Mouse (Mus musculus): Measurements from ENCODE around the gene Tprg. TPM values are rescaled to one million over a fixed set of nuclear protein-coding genes. Genes with fewer than 3 reads are reported as not detected.

Gene Tprg
- total and polyA plus RNA-seq, 3 experiments = 0.22 TPM; not detected in 2

DNA sequence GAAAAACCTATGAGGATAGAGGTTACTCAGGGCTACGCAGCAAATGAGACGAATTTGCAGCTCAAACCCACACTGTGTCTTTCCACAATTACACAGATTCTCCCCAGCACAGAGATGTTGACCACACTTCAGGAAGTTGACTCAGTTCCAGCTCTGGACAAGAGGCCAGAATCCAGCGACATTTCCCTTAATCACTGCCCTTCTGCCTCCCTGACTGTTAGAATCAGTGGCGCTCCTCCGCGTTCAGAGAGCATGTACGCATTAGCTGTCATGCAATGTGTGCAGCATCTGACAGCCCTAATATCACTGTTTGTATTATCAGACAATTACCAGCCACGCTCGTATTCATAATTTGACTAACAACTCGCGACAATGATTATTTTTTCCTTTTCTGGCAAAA lies 31.4 kb upstream of the Tprg start:
- ATAC-seq (ENCODE audit: extremely low read depth, insufficient number of reproducible peaks, low FRiP score, poor library complexity, severe bottlenecking) = no peak
- H3K27me3 ChIP-seq (ENCODE audit: insufficient read depth, low read length) = no peaks in the 10 kb centered on the region
- H3K9me3 ChIP-seq (replicated peaks) = peaks cover 31% of the 10 kb centered on the region
- no peaks in the 10 kb centered on the region for H3K4me1 ChIP-seq (ENCODE audit: insufficient read depth, low read depth, low read length)
- H3K4me3 ChIP-seq (ENCODE audit: low read depth, low read length) = no peak overlapping the region
- TF ChIP-seq GATA1 (IDR thresholded peaks at IDR 0.05; ENCODE audit: borderline replicate concordance, low read length) = no peak
- no peak for TF ChIP-seq TAL1 (conservative IDR thresholded peaks at IDR 0.05; ENCODE audit: low read depth, low read length)
- no peak for TF ChIP-seq POLR2AphosphoS5 (IDR thresholded peaks at IDR 0.05; ENCODE audit: insufficient replicate concordance, low read depth, low read length)
- no peak for TF ChIP-seq GATA2 (IDR thresholded peaks at IDR 0.05; ENCODE audit: borderline replicate concordance, low read depth, low read length)
- TF ChIP-seq CTCF (IDR thresholded peaks at IDR 0.05; ENCODE audit: low read depth, low read length) = no peak
- no peak for DNase-seq (ENCODE audit: low spot score)
- no peaks in the 10 kb centered on the region for H3K36me3 ChIP-seq (replicated peaks)

GRCm38 (mm10) chr16:25255603-25256260 lies 30.9 kb upstream of the Tprg start:
- TF ChIP-seq TAL1 (conservative IDR thresholded peaks at IDR 0.05; ENCODE audit: low read depth, low read length) = no peak
- no peak for TF ChIP-seq POLR2AphosphoS5 (IDR thresholded peaks at IDR 0.05; ENCODE audit: insufficient replicate concordance, low read depth, low read length)
- TF ChIP-seq GATA1 (IDR thresholded peaks at IDR 0.05; ENCODE audit: borderline replicate concordance, low read length) = no peak
- no peak for TF ChIP-seq GATA2 (IDR thresholded peaks at IDR 0.05; ENCODE audit: borderline replicate concordance, low read depth, low read length)
- no peak for TF ChIP-seq CTCF (IDR thresholded peaks at IDR 0.05; ENCODE audit: low read depth, low read length)
- H3K4me1 ChIP-seq (ENCODE audit: insufficient read depth, low read depth, low read length) = no peaks in the 10 kb centered on the region
- no peaks in the 10 kb centered on the region for H3K27me3 ChIP-seq (ENCODE audit: insufficient read depth, low read length)
- DNase-seq (ENCODE audit: low spot score) (no peak), ATAC-seq (ENCODE audit: extremely low read depth, insufficient number of reproducible peaks, low FRiP score, poor library complexity, severe bottlenecking) (no peak)
- H3K4me3 ChIP-seq (ENCODE audit: low read depth, low read length) = no peak overlapping the region
- no peaks in the 10 kb centered on the region for H3K36me3 ChIP-seq (replicated peaks)
- H3K9me3 ChIP-seq (replicated peaks) = peaks cover 29% of the 10 kb centered on the region

- ATAC-seq (ENCODE audit: extremely low read depth, insufficient number of reproducible peaks, low FRiP score, poor library complexity, severe bottlenecking) (no peak), DNase-seq (ENCODE audit: low spot score) (no peak)
- no peaks in the 10 kb centered on the region for H3K4me1 ChIP-seq (ENCODE audit: insufficient read depth, low read depth, low read length)
- H3K36me3 ChIP-seq (replicated peaks) = no peaks in the 10 kb centered on the region
- TF ChIP-seq CTCF (IDR thresholded peaks at IDR 0.05; ENCODE audit: low read depth, low read length) (no peak), GATA1 (IDR thresholded peaks at IDR 0.05; ENCODE audit: borderline replicate concordance, low read length) (no peak), POLR2AphosphoS5 (IDR thresholded peaks at IDR 0.05; ENCODE audit: insufficient replicate concordance, low read depth, low read length) (no peak), TAL1 (conservative IDR thresholded peaks at IDR 0.05; ENCODE audit: low read depth, low read length) (no peak), GATA2 (IDR thresholded peaks at IDR 0.05; ENCODE audit: borderline replicate concordance, low read depth, low read length) (no peak)
- no peak overlapping the region for H3K4me3 ChIP-seq (ENCODE audit: low read depth, low read length)
- H3K27me3 ChIP-seq (ENCODE audit: insufficient read depth, low read length) = no peaks in the 10 kb centered on the region
- H3K9me3 ChIP-seq (replicated peaks) = peaks cover 20% of the 10 kb centered on the region
Measured at GRCm38 (mm10) chr16:25262306-25262705, 24.3 kb upstream of the Tprg start.

GRCm38 (mm10) chr16:25262965-25263364 lies 23.7 kb upstream of the Tprg start:
- ATAC-seq (ENCODE audit: extremely low read depth, insufficient number of reproducible peaks, low FRiP score, poor library complexity, severe bottlenecking) (no peak), DNase-seq (ENCODE audit: low spot score) (no peak)
- H3K27me3 ChIP-seq (ENCODE audit: insufficient read depth, low read length) = no peaks in the 10 kb centered on the region
- H3K9me3 ChIP-seq (replicated peaks) = peaks cover 24% of the 10 kb centered on the region
- no peak overlapping the region for H3K4me3 ChIP-seq (ENCODE audit: low read depth, low read length)
- no peak for TF ChIP-seq TAL1 (conservative IDR thresholded peaks at IDR 0.05; ENCODE audit: low read depth, low read length)
- TF ChIP-seq POLR2AphosphoS5 (IDR thresholded peaks at IDR 0.05; ENCODE audit: insufficient replicate concordance, low read depth, low read length) = no peak
- TF ChIP-seq GATA1 (IDR thresholded peaks at IDR 0.05; ENCODE audit: borderline replicate concordance, low read length) = no peak
- no peak for TF ChIP-seq GATA2 (IDR thresholded peaks at IDR 0.05; ENCODE audit: borderline replicate concordance, low read depth, low read length)
- TF ChIP-seq CTCF (IDR thresholded peaks at IDR 0.05; ENCODE audit: low read depth, low read length) = no peak
- no peaks in the 10 kb centered on the region for H3K36me3 ChIP-seq (replicated peaks)
- no peaks in the 10 kb centered on the region for H3K4me1 ChIP-seq (ENCODE audit: insufficient read depth, low read depth, low read length)

GRCm38 (mm10) chr16:25263520-25264149 lies 23.0 kb upstream of the Tprg start:
- H3K9me3 ChIP-seq (replicated peaks) = peaks cover 27% of the 10 kb centered on the region
- no peak overlapping the region for H3K4me3 ChIP-seq (ENCODE audit: low read depth, low read length)
- ATAC-seq (ENCODE audit: extremely low read depth, insufficient number of reproducible peaks, low FRiP score, poor library complexity, severe bottlenecking) (no peak), DNase-seq (ENCODE audit: low spot score) (no peak)
- H3K4me1 ChIP-seq (ENCODE audit: insufficient read depth, low read depth, low read length) = no peaks in the 10 kb centered on the region
- peak; percentile 57 for TF ChIP-seq CTCF (IDR thresholded peaks at IDR 0.05; ENCODE audit: low read depth, low read length)
- TF ChIP-seq POLR2AphosphoS5 (IDR thresholded peaks at IDR 0.05; ENCODE audit: insufficient replicate concordance, low read depth, low read length) = no peak
- no peaks in the 10 kb centered on the region for H3K36me3 ChIP-seq (replicated peaks)
- H3K27me3 ChIP-seq (ENCODE audit: insufficient read depth, low read length) = no peaks in the 10 kb centered on the region

DNA sequence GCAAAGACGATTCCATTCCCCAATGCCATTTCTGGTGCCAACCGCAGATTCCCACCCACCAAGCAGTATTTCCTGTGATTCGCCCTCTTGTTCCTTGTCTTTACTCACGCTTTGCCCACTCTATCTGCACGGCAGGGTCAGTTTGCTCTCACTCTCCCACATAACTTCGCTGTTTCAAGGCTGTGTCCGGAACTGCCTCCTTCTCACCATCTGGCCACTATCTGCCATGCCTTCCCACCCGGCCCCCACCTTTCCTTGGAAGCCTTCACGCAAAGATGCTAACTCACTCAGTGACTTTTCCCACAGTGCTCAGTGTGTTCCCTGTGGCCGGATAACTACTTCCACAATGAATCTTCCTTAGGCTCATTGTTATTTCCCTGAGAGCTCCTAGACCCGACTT lies 21.4 kb upstream of the Tprg start:
- H3K4me1 ChIP-seq (ENCODE audit: insufficient read depth, low read depth, low read length) = no peaks in the 10 kb centered on the region
- ATAC-seq (ENCODE audit: extremely low read depth, insufficient number of reproducible peaks, low FRiP score, poor library complexity, severe bottlenecking) (no peak), DNase-seq (ENCODE audit: low spot score) (no peak)
- no peak overlapping the region for H3K4me3 ChIP-seq (ENCODE audit: low read depth, low read length)
- H3K36me3 ChIP-seq (replicated peaks) = no peaks in the 10 kb centered on the region
- peaks cover 28% of the 10 kb centered on the region for H3K9me3 ChIP-seq (replicated peaks)
- TF ChIP-seq GATA2 (IDR thresholded peaks at IDR 0.05; ENCODE audit: borderline replicate concordance, low read depth, low read length) (no peak), CTCF (IDR thresholded peaks at IDR 0.05; ENCODE audit: low read depth, low read length) (no peak), GATA1 (IDR thresholded peaks at IDR 0.05; ENCODE audit: borderline replicate concordance, low read length) (no peak), POLR2AphosphoS5 (IDR thresholded peaks at IDR 0.05; ENCODE audit: insufficient replicate concordance, low read depth, low read length) (no peak), TAL1 (conservative IDR thresholded peaks at IDR 0.05; ENCODE audit: low read depth, low read length) (no peak)
- H3K27me3 ChIP-seq (ENCODE audit: insufficient read depth, low read length) = no peaks in the 10 kb centered on the region

All from G1E (cell line).